Comparison of ENCODE assay signal across 24 mouse cellular contexts in the genomic region with DNA sequence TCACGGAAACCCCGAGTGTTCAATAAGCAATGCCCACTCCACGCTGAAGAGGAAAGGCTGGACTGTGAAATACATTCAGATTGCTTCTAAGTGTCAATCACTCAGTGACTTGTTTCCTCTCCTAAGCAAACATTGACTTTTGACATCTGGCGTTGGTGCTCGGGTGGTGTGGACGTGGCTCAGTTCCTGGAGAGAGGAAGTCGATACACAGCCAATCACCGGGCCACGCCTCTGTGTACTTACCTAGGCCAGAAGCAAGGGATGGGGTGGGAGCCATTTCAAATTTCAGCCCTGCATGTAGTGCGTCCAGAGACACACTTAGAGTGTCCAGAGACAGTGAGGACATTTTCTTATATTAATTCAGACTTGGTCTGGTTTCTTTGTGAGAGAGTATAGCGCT. TPM values are rescaled to one million over a fixed set of nuclear protein-coding genes. Genes with fewer than 3 reads are reported as not detected.
DNase-seq lines count a peak whose midpoint lies in the region; ATAC-seq and TF ChIP-seq lines count a peak whose summit lies in the region.
"Had no signal": no experiment of that assay in that cellular context is flagged by ENCODE, and none has a peak within 500 bp of the region (broad histone marks: within the 10 kb centered on the region; RNA-seq: fewer than 3 reads in every experiment).

No protein-coding gene starts in this region.

- DNase-seq in heart, adult 11 months = peak; percentile 78
- peak; percentile 43 for DNase-seq in lung, postnatal 36 days
- no peak for DNase-seq in lung, postnatal 14 days
- DNase-seq in liver, postnatal 0 days = peak; percentile 48
- peak; percentile 33 for DNase-seq in yolk sac, embryonic 10.5 days (ENCODE audit: low spot score)
- no peak for DNase-seq in left cerebral cortex, postnatal 14 days (ENCODE audit: low spot score in 2 of 2)
- DNase-seq: adrenal gland, postnatal 14 days; cerebellum, adult 8-10 months; gastrocnemius, adult 2 months; heart, postnatal 36 days; kidney, adult 18-20 months; kidney, postnatal 36 days; layer of hippocampus, adult 9-11 months; thymus, adult 18-20 months; thymus, postnatal 4 days had no signal

- H3K9me3 ChIP-seq in heart, embryonic 11.5 days (replicated peaks; ENCODE audit: control insufficient read depth, low read length) = no peaks in the 10 kb centered on the region
- H3K9me3 ChIP-seq in liver, postnatal 0 days (ENCODE audit: low read length) = no peaks in the 10 kb centered on the region
- H3K9me3 ChIP-seq: embryonic facial prominence, embryonic 10.5 days; heart, embryonic 13.5 days; hindbrain, embryonic 15.5 days; limb, embryonic 12.5 days; neural tube, embryonic 15.5 days had no signal

- H3K27ac ChIP-seq in heart, embryonic 11.5 days (ENCODE audit: low read depth, low read length) = no peak overlapping the region
- 0 out of 2 replicates have a peak overlapping the region, but pooled peaks have one; percentile 29 for H3K27ac ChIP-seq in liver, postnatal 0 days (ENCODE audit: low read depth)
- H3K27ac ChIP-seq: embryonic facial prominence, embryonic 10.5 days; gastrocnemius, adult 2 months; heart, embryonic 13.5 days; hindbrain, embryonic 15.5 days; limb, embryonic 12.5 days; neural tube, embryonic 15.5 days had no signal

- ATAC-seq in heart, embryonic 11.5 days (replicated peaks; ENCODE audit: insufficient number of reproducible peaks, low FRiP score, low TSS enrichment) = no peak
- ATAC-seq in liver, postnatal 0 days = peak; percentile 84
- no peak for ATAC-seq in megakaryocyte, adult 5-6 weeks (ENCODE audit: poor library complexity, severe bottlenecking)
- ATAC-seq: midbrain, embryonic 16.5 days; Patski had no signal

- no peak for TF ChIP-seq CTCF in liver, postnatal 0 days (IDR thresholded peaks at IDR 0.05; ENCODE audit: low read depth)

- no peaks in the 10 kb centered on the region for H3K27me3 ChIP-seq in heart, embryonic 11.5 days (ENCODE audit: control insufficient read depth, insufficient read depth, low read length)
- H3K27me3 ChIP-seq in liver, postnatal 0 days (ENCODE audit: insufficient read depth, low read length) = no peaks in the 10 kb centered on the region
- H3K27me3 ChIP-seq: heart, embryonic 13.5 days; hindbrain, embryonic 15.5 days; limb, embryonic 12.5 days; neural tube, embryonic 15.5 days had no signal

- intact Hi-C loops in left cerebral cortex, postnatal 14 days (cut with DNase I) = no loop called here

- no peaks in the 10 kb centered on the region for H3K4me1 ChIP-seq in heart, embryonic 11.5 days (ENCODE audit: control insufficient read depth, insufficient read depth, low read length)
- H3K4me1 ChIP-seq in liver, postnatal 0 days (ENCODE audit: insufficient read depth) = peaks cover 8% of the 10 kb centered on the region; the same call in 1 of the 2 replicates
- H3K4me1 ChIP-seq: embryonic facial prominence, embryonic 10.5 days; heart, embryonic 13.5 days; hindbrain, embryonic 15.5 days; limb, embryonic 12.5 days; neural tube, embryonic 15.5 days had no signal

- no peak overlapping the region for H3K4me2 ChIP-seq in heart, embryonic 11.5 days
- H3K4me2 ChIP-seq in liver, postnatal 0 days (ENCODE audit: low read depth, low read length) = no peak overlapping the region
- H3K4me2 ChIP-seq: heart, embryonic 13.5 days; hindbrain, embryonic 15.5 days; limb, embryonic 12.5 days; neural tube, embryonic 15.5 days had no signal

- no peak overlapping the region for H3K4me3 ChIP-seq in heart, embryonic 11.5 days (ENCODE audit: low read depth, low read length)
- no peak overlapping the region for H3K4me3 ChIP-seq in liver, postnatal 0 days (ENCODE audit: low read depth, low read length)
- H3K4me3 ChIP-seq: embryonic facial prominence, embryonic 10.5 days; gastrocnemius, adult 2 months; heart, embryonic 13.5 days; hindbrain, embryonic 15.5 days; limb, embryonic 12.5 days; neural tube, embryonic 15.5 days had no signal

- no peak for TF ChIP-seq EP300 in liver, postnatal 0 days (IDR thresholded peaks at IDR 0.05; ENCODE audit: low read depth)

- H3K9ac ChIP-seq in heart, embryonic 11.5 days (ENCODE audit: low read depth, low read length) = no peak overlapping the region
- H3K9ac ChIP-seq in liver, postnatal 0 days (replicated peaks) = no peak overlapping the region
- H3K9ac ChIP-seq: heart, embryonic 13.5 days; hindbrain, embryonic 15.5 days; limb, embryonic 12.5 days; neural tube, embryonic 15.5 days had no signal

- no peaks in the 10 kb centered on the region for H3K36me3 ChIP-seq in heart, embryonic 11.5 days (ENCODE audit: control insufficient read depth, insufficient read depth, low read length)
- no peaks in the 10 kb centered on the region for H3K36me3 ChIP-seq in liver, postnatal 0 days (replicated peaks; ENCODE audit: insufficient read depth, low read length)
- H3K36me3 ChIP-seq: embryonic facial prominence, embryonic 10.5 days; heart, embryonic 13.5 days; hindbrain, embryonic 15.5 days; limb, embryonic 12.5 days; neural tube, embryonic 15.5 days had no signal

- WGBS in heart, embryonic 11.5 days (ENCODE audit: insufficient replicate concordance) = 68% methylated on average over 11 of the region's 11 CpGs
- WGBS in liver, postnatal 0 days (ENCODE audit: insufficient replicate concordance) = 30% methylated on average over 11 of the region's 11 CpGs

RNA-seq across cellular contexts. Expression of gene Txndc5, which starts 26.0 kb away (rescaled TPM):
- 205 and 250 TPM in 2 replicates for polyA plus RNA-seq in heart, embryonic 11.5 days (2014; fragmentation: Nextera tagmentation; extraction: Ambion mirVana)
- 80.6 and 87.0 TPM in 2 replicates for polyA plus RNA-seq in liver, postnatal 0 days (2015; fragmentation: Nextera tagmentation; extraction: Ambion mirVana)
- total RNA-seq in left cerebral cortex, postnatal 14 days (2021) = 10 to 100 TPM; 42.7 to 46.0 TPM
- 94.2 and 101 TPM in 2 replicates for total RNA-seq in megakaryocyte, adult 5-6 weeks (2015)
- 92.2 and 96.8 TPM in 2 replicates for total RNA-seq in megakaryocyte, adult 5-6 weeks (2017)

Comparison
In these comparisons a context has a peak if more than half of its experiments do, and no peak if none do; other contexts are left out.
1. DNase-seq: peak in heart, adult 11 months (single experiment), lung, postnatal 36 days (single experiment), liver, postnatal 0 days (single experiment) and yolk sac, embryonic 10.5 days (single experiment); none in lung, postnatal 14 days (single experiment) and left cerebral cortex, postnatal 14 days (0 of 2).